Mouse (Mus musculus) neutrophil, adult 65 days (primary cell): ENCODE measurements around the gene Hoxb9. TPM values are rescaled to one million over a fixed set of nuclear protein-coding genes. Genes with fewer than 3 reads are reported as not detected.

Experiments used
- total RNA-seq: library from RNA; stranded (reverse); gene quantifications from 2 replicates; pipeline ENCODE4 v1.2.4, GENCODE M21; 2023

Hoxb9 gene
- total RNA-seq: not detected in 2 replicates

GRCm38 (mm10) chr11:96270996-96271540, at the start of gene Hoxb9:
Gene Hoxb9, plus strand, starts transcription at chr11:96271457.

GRCm38 (mm10) chr11:96281855-96282570, 10.8 kb downstream of the Hoxb9 start, which contains the start of gene Hoxb8:
Gene Hoxb8, plus strand, starts transcription at chr11:96281905.

GRCm38 (mm10) chr11:96285771-96286738, 14.8 kb downstream of the Hoxb9 start, which contains the start of gene Hoxb7:
Gene Hoxb7, plus strand, starts transcription at chr11:96286623.

GRCm38 (mm10) chr11:96291681-96292564, 20.7 kb downstream of the Hoxb9 start, which contains the start of gene Hoxb6:
Gene Hoxb6, plus strand, starts transcription at chr11:96292476.

GRCm38 (mm10) chr11:96303151-96304099, 32.2 kb downstream of the Hoxb9 start, which contains the start of gene Hoxb5:
Gene Hoxb5, plus strand, starts transcription at chr11:96303336.

GRCm38 (mm10) chr11:96317608-96318367, 46.5 kb downstream of the Hoxb9 start, which contains the start of gene Hoxb4:
Gene Hoxb4, plus strand, starts transcription at chr11:96318267.

GRCm38 (mm10) chr11:96323154-96323553, 51.9 kb downstream of the Hoxb9 start, which contains the start of gene Hoxb3:
Gene Hoxb3, plus strand, starts transcription at chr11:96323326.

Other genes with a start within 250 kb of the Hoxb9 start
- not detected in 2 replicates for gene Gip, start 246.9 kb upstream of the Hoxb9 start, total RNA-seq
- 60.6 and 64.6 TPM in 2 replicates for gene Snf8, start 236.6 kb upstream of the Hoxb9 start, total RNA-seq
- 33.2 and 47.0 TPM in 2 replicates for gene Ube2z, start 206.1 kb upstream of the Hoxb9 start, total RNA-seq
- 55.7 and 68.4 TPM in 2 replicates for gene Atp5g1, start 195.8 kb upstream of the Hoxb9 start, total RNA-seq
- gene Calcoco2, start 159.5 kb upstream of the Hoxb9 start, total RNA-seq: not detected in 2 replicates
- gene Ttll6, start 137.7 kb upstream of the Hoxb9 start, total RNA-seq: not detected in 2 replicates
- not detected in 2 replicates for gene Hoxb13, start 77.1 kb upstream of the Hoxb9 start, total RNA-seq
- gene Hoxb8, start 10.4 kb downstream of the Hoxb9 start, total RNA-seq: not detected in 2 replicates
- gene Hoxb7, start 15.2 kb downstream of the Hoxb9 start, total RNA-seq: not detected in 2 replicates
- not detected in 2 replicates for gene Hoxb6, start 21.0 kb downstream of the Hoxb9 start, total RNA-seq
- not detected in 2 replicates for gene Hoxb5, start 31.9 kb downstream of the Hoxb9 start, total RNA-seq
- 2.0 and 2.7 TPM in 2 replicates for gene Hoxb4, start 46.8 kb downstream of the Hoxb9 start, total RNA-seq
- 0.51 and 0.98 TPM in 2 replicates for gene Hoxb3, start 51.9 kb downstream of the Hoxb9 start, total RNA-seq
- gene Hoxb2, start 79.1 kb downstream of the Hoxb9 start, total RNA-seq: not detected in 2 replicates
- 0.51 and 0.75 TPM in 2 replicates for gene Hoxb1, start 94.3 kb downstream of the Hoxb9 start, total RNA-seq
- gene Skap1, start 193.1 kb downstream of the Hoxb9 start, total RNA-seq: 0.20 TPM in 1 of 2 replicates, not detected in the other